Mouse (Mus musculus) adrenal gland, adult 8-10 months (tissue): Measurements from ENCODE around the gene Rpl22l1. TPM values are rescaled to one million over a fixed set of nuclear protein-coding genes. Genes with fewer than 3 reads are reported as not detected.
"Not testable (repeated sequence)": the region's sequence is repeated elsewhere in the genome, so short reads cannot be mapped to it uniquely, and the experiment has no call there.

Experiments
- DNase-seq: peaks from one replicate; pipeline ENCODE4 v3.0.0; 2022
- total RNA-seq, 4 experiments: library from RNA; stranded (reverse); gene quantifications; 2 replicates each; pipeline ENCODE4 v1.2.4; 2022

Gene Rpl22l1
- total RNA-seq = 100 to 1,000 TPM; 178 to 223 (median 196) TPM

GRCm38 (mm10) chr3:28805301-28806097 is at the start of gene Rpl22l1:
Gene Rpl22l1, plus strand, starts transcription at chr3:28805436.
- peak; percentile 98 for DNase-seq

- DNase-seq = no peak
Measured at GRCm38 (mm10) chr3:28755477-28755876, 49.8 kb upstream of the Rpl22l1 start.

- DNase-seq = no peak
Measured at GRCm38 (mm10) chr3:28761225-28761789, 43.9 kb upstream of the Rpl22l1 start.

- DNase-seq = no peak
Measured at GRCm38 (mm10) chr3:28766935-28767334, 38.3 kb upstream of the Rpl22l1 start.

- no peak for DNase-seq
Measured at GRCm38 (mm10) chr3:28768222-28768621, 37.0 kb upstream of the Rpl22l1 start.

- DNase-seq = not testable (repeated sequence)
Measured at GRCm38 (mm10) chr3:28772919-28773318, 32.3 kb upstream of the Rpl22l1 start.

GRCm38 (mm10) chr3:28775361-28775760 is 29.9 kb upstream of the Rpl22l1 start:
- DNase-seq = no peak

- no peak for DNase-seq
Measured at GRCm38 (mm10) chr3:28775958-28776357, 29.3 kb upstream of the Rpl22l1 start.

GRCm38 (mm10) chr3:28776491-28776890 is 28.7 kb upstream of the Rpl22l1 start:
- no peak for DNase-seq

- no peak for DNase-seq
Measured at GRCm38 (mm10) chr3:28780511-28780910, 24.7 kb upstream of the Rpl22l1 start.

- DNase-seq = peak; percentile 87
Measured at GRCm38 (mm10) chr3:28780994-28781393, 24.2 kb upstream of the Rpl22l1 start, which contains the start of gene Eif5a2. Gene Eif5a2, plus strand, starts transcription at chr3:28781276.

- DNase-seq = no peak
Measured at GRCm38 (mm10) chr3:28781422-28781821, 23.8 kb upstream of the Rpl22l1 start.

- DNase-seq = no peak
Measured at GRCm38 (mm10) chr3:28781848-28782247, 23.4 kb upstream of the Rpl22l1 start.

GRCm38 (mm10) chr3:28784176-28784575 is 21.1 kb upstream of the Rpl22l1 start:
- no peak for DNase-seq

GRCm38 (mm10) chr3:28794835-28795234 is 10.4 kb upstream of the Rpl22l1 start:
- DNase-seq = no peak

GRCm38 (mm10) chr3:28808039-28808643 is 2.9 kb downstream of the Rpl22l1 start:
- DNase-seq = no peak

- DNase-seq = no peak
Measured at GRCm38 (mm10) chr3:28811441-28811840, 6.2 kb downstream of the Rpl22l1 start.

GRCm38 (mm10) chr3:28814361-28814760 is 9.1 kb downstream of the Rpl22l1 start:
- no peak for DNase-seq

GRCm38 (mm10) chr3:28816010-28816540 is 10.8 kb downstream of the Rpl22l1 start:
- no peak for DNase-seq

GRCm38 (mm10) chr3:28826272-28826671 is 21.0 kb downstream of the Rpl22l1 start:
- DNase-seq = no peak

- no peak for DNase-seq
Measured at GRCm38 (mm10) chr3:28827605-28828004, 22.4 kb downstream of the Rpl22l1 start.

- DNase-seq = no peak
Measured at GRCm38 (mm10) chr3:28829454-28829853, 24.2 kb downstream of the Rpl22l1 start.

GRCm38 (mm10) chr3:28836796-28837371 is 31.6 kb downstream of the Rpl22l1 start:
- DNase-seq = no peak
